Mouse (Mus musculus) forebrain, embryonic 10.5 days (tissue): ENCODE data around the gene Dstn. TPM values are rescaled to one million over a fixed set of nuclear protein-coding genes. Genes with fewer than 3 reads are reported as not detected.

ENCODE experiments used
- DNase-seq: peaks from one replicate; pipeline ENCODE4 v3.0.0-alpha.2; 2017; ENCODE audit warnings: low spot score; ENCODE audit errors: extremely low spot score
- H3K27ac ChIP-seq: fragments of 300-500 bp; sonication (generic); 2 replicates; pipeline ENCODE4 v1.5.1; 2016; ENCODE audit warnings: mild to moderate bottlenecking
- H3K27me3 ChIP-seq: fragments of 300-500 bp; sonication (generic); 2 replicates; pipeline ENCODE4 v1.6.1; 2016; ENCODE audit warnings: mild to moderate bottlenecking; ENCODE audit not compliant: poor library complexity, severe bottlenecking
- H3K36me3 ChIP-seq: fragments of 300-500 bp; sonication (generic); replicated peaks from 2 replicates; pipeline ENCODE4 v1.6.1; 2016; ENCODE audit warnings: mild to moderate bottlenecking, moderate library complexity
- H3K4me1 ChIP-seq: fragments of 300-500 bp; sonication (generic); 2 replicates; pipeline ENCODE4 v1.6.1; 2016
- H3K4me3 ChIP-seq: fragments of 300-500 bp; sonication (generic); 2 replicates; pipeline ENCODE4 v1.5.1; 2016; ENCODE audit warnings: mild to moderate bottlenecking, moderate library complexity
- H3K9me3 ChIP-seq: fragments of 300-500 bp; sonication (generic); 2 replicates; pipeline ENCODE4 v1.6.1; 2016; ENCODE audit warnings: mild to moderate bottlenecking, moderate library complexity
- WGBS: fragments of 180-500 bp; shearing (Covaris S2); methylation state at CpG from one replicate; pipeline ENCODE4 v1.1.7; 2016; 5-methylcytosine and 5-hydroxymethylcytosine counted together
- polyA plus RNA-seq: library from polyadenylated mRNA; unstranded; fragments of >200 nt; fragmentation: Nextera tagmentation; extraction: Ambion mirVana; gene quantifications from 2 replicates; pipeline ENCODE4 v1.2.1, GENCODE M21; 2016

Gene Dstn
- polyA plus RNA-seq, 1 experiment from 2014 or later = 290 TPM

DNA sequence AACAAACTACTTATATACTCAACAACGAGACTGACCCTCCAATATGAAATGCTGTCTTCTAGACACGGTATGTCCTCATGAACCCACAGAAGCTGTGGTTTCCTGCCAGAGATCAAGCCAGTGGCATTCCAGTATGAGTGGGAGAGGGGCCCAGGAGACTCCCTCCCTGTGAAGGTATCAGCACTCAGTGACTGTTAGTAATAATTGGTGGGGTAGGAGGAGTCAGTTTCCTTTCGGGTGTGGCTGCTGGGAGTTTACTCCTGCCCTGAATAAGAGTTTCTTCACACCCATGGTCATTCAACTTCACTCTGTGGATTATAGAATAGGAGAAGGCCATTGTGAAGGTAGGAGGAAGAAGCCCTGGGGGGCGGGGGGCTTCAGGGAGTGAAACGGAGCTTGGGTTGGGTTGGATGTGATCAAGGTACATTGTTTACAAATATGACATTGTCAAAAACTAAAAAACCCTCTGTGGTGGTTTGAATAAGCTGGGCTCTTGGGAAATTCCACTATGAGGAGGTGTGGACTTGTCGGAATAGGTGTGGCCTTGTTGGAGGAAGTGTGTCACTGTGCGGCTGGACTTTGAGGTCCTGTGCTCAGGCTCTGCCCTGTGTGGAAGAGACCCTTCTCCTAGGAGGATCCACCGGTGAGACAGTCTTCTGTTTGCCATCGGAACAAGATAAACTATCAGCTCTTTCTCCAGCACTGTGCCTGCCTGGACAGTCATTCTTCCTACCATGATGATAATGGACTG is 15.5 kb upstream of the Dstn start:
- H3K27me3 ChIP-seq = no peaks in the 10 kb centered on the region
- no peaks in the 10 kb centered on the region for H3K9me3 ChIP-seq
- 92% methylated on average over 9 of the region's 9 CpGs for WGBS
- no peak overlapping the region for H3K4me3 ChIP-seq
- DNase-seq = no peak
- H3K27ac ChIP-seq = no peak overlapping the region
- H3K4me1 ChIP-seq = no peaks in the 10 kb centered on the region
- no peaks in the 10 kb centered on the region for H3K36me3 ChIP-seq

DNA sequence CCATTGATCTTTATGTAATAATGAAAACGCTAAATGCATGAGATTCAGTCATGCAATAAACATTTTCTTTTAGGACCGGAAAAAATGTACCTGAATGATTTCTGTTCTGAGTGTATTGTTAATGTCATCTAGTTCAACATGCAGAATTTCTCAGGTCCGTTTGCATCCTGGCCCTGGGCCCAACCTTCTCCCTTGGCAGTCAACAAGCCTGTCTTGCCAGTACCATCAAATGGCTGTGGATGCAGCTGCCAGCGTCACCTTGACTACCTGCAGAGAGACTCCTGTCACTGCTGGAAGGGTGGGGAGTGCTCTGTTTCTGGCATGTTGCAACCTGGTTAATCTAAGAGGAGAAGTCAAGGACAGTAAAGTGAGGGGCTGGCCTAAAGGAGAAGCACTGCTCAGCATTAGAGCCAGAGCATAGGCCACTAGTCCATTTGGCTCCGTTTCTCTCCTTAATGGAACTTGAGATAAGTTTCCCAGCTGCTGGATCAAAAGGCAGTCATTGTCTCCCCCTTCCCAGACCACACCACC is 14.2 kb upstream of the Dstn start:
- no peak overlapping the region for H3K4me3 ChIP-seq
- DNase-seq = no peak
- no peaks in the 10 kb centered on the region for H3K9me3 ChIP-seq
- H3K27ac ChIP-seq = no peak overlapping the region
- H3K27me3 ChIP-seq = no peaks in the 10 kb centered on the region
- no peaks in the 10 kb centered on the region for H3K36me3 ChIP-seq
- 89% methylated on average over 5 of the region's 5 CpGs for WGBS
- H3K4me1 ChIP-seq = no peaks in the 10 kb centered on the region

DNA sequence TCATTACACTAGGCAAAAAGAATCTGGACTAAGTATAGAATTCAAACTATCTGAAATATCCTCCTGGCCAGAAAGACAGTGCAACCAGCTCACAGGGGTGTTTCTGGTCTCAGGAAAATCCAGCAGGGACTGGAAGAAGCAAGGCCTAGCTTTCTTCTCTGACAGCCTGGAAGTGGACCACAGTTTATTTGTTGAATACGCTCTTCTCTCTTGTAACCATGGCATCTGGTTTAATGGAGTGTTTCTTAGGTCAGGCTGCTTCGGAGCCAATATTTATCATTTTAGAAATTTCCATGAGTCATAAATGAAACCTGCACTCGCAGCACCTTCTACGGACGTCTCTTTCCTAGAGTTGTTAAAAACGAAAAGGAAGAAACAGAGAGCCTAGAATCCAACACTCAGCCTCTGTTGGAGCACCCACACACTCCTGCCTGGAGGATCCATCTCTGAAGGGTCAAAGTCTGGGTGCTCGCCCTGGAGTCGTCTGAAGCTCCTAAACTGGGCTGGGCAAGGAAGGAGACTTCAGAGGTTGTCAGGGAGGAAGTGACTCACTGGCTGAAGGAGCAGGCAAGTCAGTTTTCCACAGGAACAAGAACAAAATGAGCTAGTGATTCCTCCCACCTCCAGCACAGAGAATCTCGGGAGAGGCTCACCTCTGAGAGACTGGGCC is 11.6 kb upstream of the Dstn start:
- WGBS = 88% methylated on average over 9 of the region's 9 CpGs
- Histone ChIP-seq H3K27ac (no peak overlapping the region), H3K27me3 (no peaks in the 10 kb centered on the region), H3K4me1 (no peaks in the 10 kb centered on the region; the same call in 1 of the 2 replicates), H3K36me3 (no peaks in the 10 kb centered on the region), H3K9me3 (no peaks in the 10 kb centered on the region), H3K4me3 (no peak overlapping the region)
- DNase-seq = no peak

DNA sequence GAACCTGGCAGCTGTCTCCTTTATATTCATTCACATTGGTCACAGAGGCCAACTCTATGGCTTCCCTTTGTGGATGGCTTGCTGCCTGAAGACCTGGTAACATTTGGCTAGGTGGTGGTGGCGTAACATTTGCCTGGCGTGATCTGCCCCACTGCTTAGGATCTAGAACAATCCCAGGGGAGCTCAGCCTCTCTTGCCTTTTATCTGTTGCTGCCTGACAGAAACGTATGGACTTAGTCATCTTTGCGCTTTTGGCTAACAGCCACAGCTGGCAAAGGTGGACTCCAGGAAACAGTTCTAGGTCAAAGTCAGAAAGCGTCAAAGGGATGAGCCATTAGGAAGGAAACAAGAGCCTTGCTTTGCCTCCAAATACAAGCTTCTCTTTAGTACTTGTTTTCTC is 10.2 kb upstream of the Dstn start:
- no peaks in the 10 kb centered on the region for H3K27me3 ChIP-seq
- no peaks in the 10 kb centered on the region; the same call in 1 of the 2 replicates for H3K4me1 ChIP-seq
- H3K4me3 ChIP-seq = no peak overlapping the region
- no peaks in the 10 kb centered on the region for H3K9me3 ChIP-seq
- H3K36me3 ChIP-seq = no peaks in the 10 kb centered on the region
- 85% methylated on average over 5 of the region's 5 CpGs for WGBS
- no peak overlapping the region for H3K27ac ChIP-seq
- no peak for DNase-seq

DNA sequence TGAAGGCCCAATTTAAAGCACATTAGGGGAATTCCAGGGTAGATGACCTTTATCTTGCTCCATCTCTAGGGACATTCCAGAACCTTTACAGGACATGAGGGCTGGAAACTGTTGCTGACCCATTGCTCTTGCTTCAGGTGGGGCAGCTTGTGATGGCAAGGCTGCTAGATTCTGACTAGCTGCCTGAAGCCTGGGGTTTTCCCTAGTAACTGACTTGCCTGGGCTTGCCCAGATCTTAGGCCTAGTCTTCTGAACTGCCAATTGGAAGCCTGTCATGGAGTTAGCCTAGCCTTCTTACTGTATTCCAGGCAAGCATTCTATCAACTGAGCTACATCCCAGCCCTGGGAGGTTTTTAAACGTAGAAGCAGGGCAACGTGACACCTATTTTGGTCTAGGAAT is 5.9 kb upstream of the Dstn start:
- DNase-seq = no peak
- H3K4me3 ChIP-seq = no peak overlapping the region
- no peak overlapping the region for H3K27ac ChIP-seq
- H3K4me1 ChIP-seq = peaks cover 2% of the 10 kb centered on the region
- WGBS = 84% methylated on average over 2 of the region's 2 CpGs
- H3K27me3 ChIP-seq = no peaks in the 10 kb centered on the region
- H3K9me3 ChIP-seq = no peaks in the 10 kb centered on the region
- no peaks in the 10 kb centered on the region for H3K36me3 ChIP-seq

DNA sequence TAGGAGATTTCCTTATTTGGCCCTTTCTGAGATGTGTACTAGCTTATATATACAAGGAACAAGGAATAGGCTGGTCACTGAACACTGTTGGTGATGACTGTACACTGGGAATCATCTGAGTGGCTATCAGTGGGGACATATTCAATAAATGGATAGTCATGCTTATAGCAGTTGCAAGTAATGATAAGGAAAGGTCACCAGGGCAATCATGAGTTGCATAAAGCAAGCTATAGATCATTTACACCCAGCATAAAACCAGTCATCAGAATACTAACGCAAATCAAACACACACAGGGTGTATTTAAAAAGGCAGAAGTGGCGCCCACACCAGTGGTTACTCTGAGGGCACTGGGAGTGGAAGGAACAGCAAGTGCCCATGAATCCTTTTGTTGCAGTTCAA is 2.9 kb upstream of the Dstn start:
- H3K4me1 ChIP-seq = peaks cover 20% of the 10 kb centered on the region
- no peaks in the 10 kb centered on the region for H3K36me3 ChIP-seq
- 95% methylated on average over 2 of the region's 2 CpGs for WGBS
- H3K27me3 ChIP-seq = no peaks in the 10 kb centered on the region
- H3K4me3 ChIP-seq = no peak overlapping the region
- no peak overlapping the region for H3K27ac ChIP-seq
- DNase-seq = no peak
- no peaks in the 10 kb centered on the region for H3K9me3 ChIP-seq

DNA sequence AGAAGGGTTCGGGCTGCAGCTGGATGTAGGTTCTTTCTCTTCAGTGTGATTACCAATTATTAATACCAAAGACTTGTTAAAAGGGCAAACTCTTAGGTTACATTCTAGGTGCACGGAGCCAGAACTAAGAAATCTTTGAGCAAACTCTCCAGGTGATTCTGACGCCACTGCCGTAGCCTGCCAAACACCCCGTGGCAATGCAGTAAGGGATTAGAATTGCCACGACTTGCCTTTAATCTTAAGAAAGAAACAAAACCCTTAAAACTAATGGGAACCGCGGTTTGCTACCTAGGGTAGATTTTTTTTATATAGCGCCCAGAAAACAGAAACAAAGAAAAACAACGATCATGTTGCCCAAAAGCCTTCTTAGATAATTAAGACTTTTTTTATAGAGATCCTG is 899 bp upstream of the Dstn start:
- H3K36me3 ChIP-seq = no peaks in the 10 kb centered on the region
- WGBS = 10% methylated on average over 10 of the region's 10 CpGs
- peak overlapping the region; percentile 74 for H3K4me3 ChIP-seq
- DNase-seq = no peak
- H3K4me1 ChIP-seq = peaks cover 31% of the 10 kb centered on the region
- H3K27ac ChIP-seq = peak overlapping the region; percentile 97
- no peaks in the 10 kb centered on the region for H3K27me3 ChIP-seq
- H3K9me3 ChIP-seq = no peaks in the 10 kb centered on the region

DNA sequence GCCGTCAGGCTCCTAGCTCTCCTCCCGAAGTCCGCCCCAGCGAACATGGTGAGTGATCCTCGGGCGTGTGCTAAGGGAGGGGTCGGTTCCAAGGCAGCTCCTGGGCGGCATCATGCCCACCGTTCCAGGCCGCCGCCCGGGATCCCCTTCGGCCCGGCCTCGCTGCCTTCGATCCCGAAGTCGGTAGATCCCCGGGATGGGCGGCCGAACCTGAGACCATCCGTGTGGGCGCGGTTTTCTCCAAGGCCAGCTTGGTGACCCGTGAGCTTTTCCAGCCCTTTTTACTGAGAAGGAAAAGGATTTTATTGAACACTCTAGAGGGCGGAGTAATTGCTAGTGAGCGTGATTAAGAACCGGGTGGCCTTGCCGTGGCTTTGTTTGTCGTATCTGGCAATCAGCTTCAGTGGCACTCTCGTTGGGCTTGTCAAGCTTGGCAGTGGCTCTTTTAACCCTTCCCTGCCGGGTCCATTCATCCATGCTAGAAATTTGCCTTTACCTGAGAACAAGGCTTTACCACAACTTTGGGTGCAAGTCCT is 548 bp downstream of the Dstn start:
- no peak for DNase-seq
- H3K36me3 ChIP-seq = no peaks in the 10 kb centered on the region
- H3K27me3 ChIP-seq = no peaks in the 10 kb centered on the region
- under 1% methylated on average over 32 of the region's 32 CpGs for WGBS
- no peaks in the 10 kb centered on the region for H3K9me3 ChIP-seq
- H3K4me3 ChIP-seq = peak overlapping the region; percentile 74
- H3K4me1 ChIP-seq = peaks cover 35% of the 10 kb centered on the region
- peak overlapping the region; percentile 97 for H3K27ac ChIP-seq

DNA sequence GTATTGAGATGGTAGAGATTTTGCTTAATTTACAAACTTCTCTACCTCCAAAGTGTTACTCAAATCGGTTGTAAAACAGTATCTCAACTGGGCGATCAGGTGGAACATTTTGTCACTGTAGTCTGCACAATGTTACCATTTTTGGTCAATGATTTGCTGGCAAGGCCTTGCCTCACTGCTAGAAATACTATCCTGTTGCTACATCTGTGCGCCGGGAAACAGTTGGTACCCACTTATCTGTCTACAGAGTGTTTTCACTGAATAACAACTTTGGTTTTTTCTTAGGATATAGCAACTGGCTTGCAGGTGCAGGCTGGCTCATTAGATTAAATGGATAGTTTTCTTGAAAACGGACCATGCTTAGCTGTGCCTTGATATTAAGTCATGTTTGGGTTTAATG is 1.1 kb downstream of the Dstn start:
- Histone ChIP-seq H3K27ac (peak overlapping the region; percentile 97), H3K27me3 (no peaks in the 10 kb centered on the region), H3K36me3 (no peaks in the 10 kb centered on the region), H3K4me3 (peak overlapping the region; percentile 74), H3K9me3 (no peaks in the 10 kb centered on the region), H3K4me1 (peaks cover 35% of the 10 kb centered on the region)
- no peak for DNase-seq
- WGBS = 20% methylated on average over 5 of the region's 5 CpGs

DNA sequence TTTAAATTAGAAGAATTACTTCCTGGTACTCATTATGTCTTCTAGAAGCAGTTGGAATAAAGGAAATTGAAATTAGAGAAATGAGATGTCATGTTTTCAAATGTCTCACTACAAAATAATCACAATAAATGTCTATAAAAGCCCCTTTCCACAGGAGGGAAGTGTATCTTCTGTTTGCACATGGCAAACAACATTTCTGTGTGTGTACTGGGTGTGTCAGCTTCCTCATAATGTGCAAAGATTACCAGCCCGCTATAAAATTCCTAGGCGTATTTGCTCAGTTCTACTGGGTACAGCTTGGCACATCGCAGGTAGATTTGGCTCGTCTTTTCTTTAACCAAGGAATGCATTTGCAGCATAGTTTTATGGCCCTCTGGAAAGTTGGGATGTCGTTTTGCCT is 2.5 kb downstream of the Dstn start:
- Histone ChIP-seq H3K4me3 (no peak overlapping the region), H3K36me3 (no peaks in the 10 kb centered on the region), H3K27ac (no peak overlapping the region), H3K27me3 (no peaks in the 10 kb centered on the region), H3K9me3 (no peaks in the 10 kb centered on the region), H3K4me1 (peaks cover 35% of the 10 kb centered on the region)
- DNase-seq = no peak
- 86% methylated on average over 5 of the region's 5 CpGs for WGBS

DNA sequence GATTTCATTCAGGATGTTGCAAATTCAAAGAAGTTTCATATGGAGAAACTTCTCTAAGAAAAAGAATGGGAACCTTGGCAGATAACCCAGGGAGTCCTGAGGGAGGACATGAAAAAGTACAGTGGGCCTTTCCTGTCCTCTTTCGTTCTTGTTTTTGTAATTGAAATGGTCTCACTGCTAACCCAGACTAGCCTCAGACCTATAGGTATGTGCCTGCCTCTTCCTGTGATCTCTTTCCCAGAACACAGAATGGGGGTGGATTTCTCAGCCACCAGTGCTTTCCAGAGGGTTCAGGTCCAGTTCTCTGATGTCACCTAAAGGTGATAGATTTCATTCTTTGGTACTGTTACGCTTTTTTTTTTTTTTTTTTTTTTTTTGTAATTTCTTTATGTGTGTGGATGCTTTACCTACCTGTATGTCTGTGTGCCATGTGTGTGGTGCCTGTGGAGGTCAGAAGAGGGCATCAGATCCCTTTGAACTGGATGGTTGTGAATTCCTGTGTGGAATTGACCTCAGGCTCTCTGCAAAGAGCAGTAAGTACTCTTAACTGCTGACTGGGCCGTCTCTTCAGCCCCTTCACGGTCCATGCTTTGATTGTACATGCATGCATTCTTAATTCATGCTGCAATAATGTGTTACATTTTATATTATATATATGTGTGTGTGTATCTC is 3.8 kb downstream of the Dstn start:
- Histone ChIP-seq H3K4me3 (no peak overlapping the region), H3K9me3 (no peaks in the 10 kb centered on the region), H3K36me3 (no peaks in the 10 kb centered on the region), H3K27ac (no peak overlapping the region), H3K27me3 (no peaks in the 10 kb centered on the region), H3K4me1 (peaks cover 36% of the 10 kb centered on the region)
- no peak for DNase-seq
- 76% methylated on average over 4 of the region's 4 CpGs for WGBS

DNA sequence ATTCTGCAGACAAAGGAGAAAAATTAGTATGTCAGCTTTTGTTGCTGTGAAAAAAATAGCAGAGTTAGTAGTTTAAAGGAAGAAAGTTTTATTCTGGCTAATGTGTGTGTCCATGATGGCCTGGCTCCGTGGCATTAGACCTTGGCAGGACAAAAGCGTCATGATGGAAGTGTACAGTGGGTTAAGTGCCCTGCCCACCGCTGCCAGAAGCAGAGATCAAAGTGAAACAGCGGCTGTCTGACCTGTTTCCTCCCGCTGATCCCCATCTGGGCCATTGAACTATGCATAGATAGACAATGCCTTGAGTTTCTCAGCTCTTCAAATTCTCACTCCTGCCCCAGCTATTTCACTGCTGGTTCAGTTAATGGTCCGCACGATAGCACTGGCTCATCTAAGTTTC is 9.0 kb downstream of the Dstn start:
- Histone ChIP-seq H3K36me3 (no peaks in the 10 kb centered on the region), H3K9me3 (no peaks in the 10 kb centered on the region), H3K27me3 (no peaks in the 10 kb centered on the region), H3K27ac (no peak overlapping the region), H3K4me1 (peaks cover 8% of the 10 kb centered on the region), H3K4me3 (no peak overlapping the region)
- no peak for DNase-seq
- WGBS = 83% methylated on average over 7 of the region's 7 CpGs

DNA sequence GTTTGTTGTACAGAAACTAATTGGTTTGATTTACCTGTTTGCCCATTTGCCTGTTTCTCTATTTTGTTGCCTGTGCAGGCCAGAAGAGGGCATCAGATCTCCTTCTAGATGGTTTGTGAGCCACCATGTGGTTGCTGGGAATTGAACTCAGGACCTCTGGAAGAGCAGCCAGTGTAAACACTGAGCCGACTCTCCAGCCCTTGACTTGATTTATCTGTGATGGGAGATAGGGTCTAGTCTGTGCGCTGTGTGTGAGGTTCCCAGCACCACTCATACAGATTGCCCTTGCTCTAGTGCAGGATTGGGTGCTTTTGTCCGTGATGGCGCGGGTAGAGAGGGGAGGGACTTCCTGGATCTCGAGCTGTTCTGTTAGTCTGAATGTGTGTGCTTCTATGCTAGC is 10.7 kb downstream of the Dstn start:
- DNase-seq = no peak
- H3K4me3 ChIP-seq = no peak overlapping the region
- no peak overlapping the region for H3K27ac ChIP-seq
- peaks cover 12% of the 10 kb centered on the region for H3K4me1 ChIP-seq
- no peaks in the 10 kb centered on the region for H3K27me3 ChIP-seq
- WGBS = 97% methylated on average over 6 of the region's 6 CpGs
- H3K9me3 ChIP-seq = no peaks in the 10 kb centered on the region
- no peaks in the 10 kb centered on the region for H3K36me3 ChIP-seq
